Mouse (Mus musculus) thymus, adult 2 months (tissue): ENCODE data around the gene Nkx6-1.

Source experiments
- CTCF ChIP-seq: fragments of 200-500 bp; IDR thresholded peaks from 2 replicates; pipeline ENCODE4 v1.5.1; 2012; ENCODE audit warnings: mild to moderate bottlenecking, control low read depth, low read length, moderate library complexity, borderline replicate concordance; ENCODE audit not compliant: control insufficient read depth, poor library complexity, insufficient read depth; ENCODE audit errors: extremely low read depth
- POLR2A ChIP-seq: fragments of 200-500 bp; IDR thresholded peaks from 2 replicates; pipeline ENCODE4 v1.6.1; 2012; ENCODE audit warnings: mild to moderate bottlenecking, low read length, control low read depth, moderate library complexity; ENCODE audit not compliant: control insufficient read depth, poor library complexity, insufficient read depth; ENCODE audit errors: extremely low read depth

- TF ChIP-seq CTCF (no peak), POLR2A (no peak)
Measured at GRCm38 (mm10) chr5:101703374-101704260, 38.8 kb upstream of the Nkx6-1 start.
